Mouse (Mus musculus): ENCODE measurements at regions not wholly inside any gene's neighbourhood (a gene's known extent, or its start where the extent isn't known, plus 50 kb on each side); places are given as distances from the start of the nearest gene placed in this dataset.

- no peak for DNase-seq (ENCODE audit: low spot score)
These were observed 136.1 kb upstream of the Cdkn2b start for GRCm38 (mm10) chr4:89446765-89447487.

GRCm38 (mm10) chr4:89446156-89446716, 135.4 kb upstream of the Cdkn2b start:
- DNase-seq (ENCODE audit: low spot score) = no peak

GRCm38 (mm10) chr4:89445214-89446155, 134.6 kb upstream of the Cdkn2b start:
- DNase-seq (ENCODE audit: low spot score) = no peak

GRCm38 (mm10) chr4:89442526-89442925, 131.7 kb upstream of the Cdkn2b start:
- DNase-seq (ENCODE audit: low spot score) = no peak

GRCm38 (mm10) chr4:89440821-89441220, 130.0 kb upstream of the Cdkn2b start:
- DNase-seq (ENCODE audit: low spot score) = no peak

- no peak for DNase-seq (ENCODE audit: low spot score)
These were observed 129.5 kb upstream of the Cdkn2b start for GRCm38 (mm10) chr4:89440326-89440725.

GRCm38 (mm10) chr4:89438665-89439064, 127.8 kb upstream of the Cdkn2b start:
- no peak for DNase-seq (ENCODE audit: low spot score)

- no peak for DNase-seq (ENCODE audit: low spot score)
These were observed 125.9 kb upstream of the Cdkn2b start for GRCm38 (mm10) chr4:89436764-89437163.

- DNase-seq (ENCODE audit: low spot score) = no peak
These were observed 123.3 kb upstream of the Cdkn2b start for GRCm38 (mm10) chr4:89434152-89434551.

GRCm38 (mm10) chr4:89433528-89433927, 122.7 kb upstream of the Cdkn2b start:
- no peak for DNase-seq (ENCODE audit: low spot score)

GRCm38 (mm10) chr4:89431520-89431919, 120.7 kb upstream of the Cdkn2b start:
- DNase-seq (ENCODE audit: low spot score) = no peak

GRCm38 (mm10) chr4:89428465-89428864, 117.6 kb upstream of the Cdkn2b start:
- DNase-seq (ENCODE audit: low spot score) = no peak

- DNase-seq (ENCODE audit: low spot score) = no peak
These were observed 116.8 kb upstream of the Cdkn2b start for GRCm38 (mm10) chr4:89427345-89428293.

- DNase-seq (ENCODE audit: low spot score) = no peak
These were observed 115.1 kb upstream of the Cdkn2b start for GRCm38 (mm10) chr4:89425916-89426315.

- DNase-seq (ENCODE audit: low spot score) = peak; percentile 74
These were observed 111.0 kb upstream of the Cdkn2b start for GRCm38 (mm10) chr4:89421694-89422354.

GRCm38 (mm10) chr4:89420868-89421267, 110.0 kb upstream of the Cdkn2b start:
- DNase-seq (ENCODE audit: low spot score) = no peak

- DNase-seq (ENCODE audit: low spot score) = no peak
These were observed 108.7 kb upstream of the Cdkn2b start for GRCm38 (mm10) chr4:89419507-89419906.

- no peak for DNase-seq (ENCODE audit: low spot score)
These were observed 94.9 kb upstream of the Cdkn2b start for GRCm38 (mm10) chr4:89405624-89406167.

- DNase-seq (ENCODE audit: low spot score) = no peak
These were observed 92.3 kb upstream of the Cdkn2b start for GRCm38 (mm10) chr4:89403151-89403550.

GRCm38 (mm10) chr4:89402324-89402723, 91.5 kb upstream of the Cdkn2b start:
- DNase-seq (ENCODE audit: low spot score) = no peak

Data from gastrocnemius, adult 18-20 months (tissue).